ENCODE assay signal across 7 mouse cellular contexts in genomic region chr7:7120921-7121601, GRCm38 (mm10). TPM values are rescaled to one million over a fixed set of nuclear protein-coding genes. Genes with fewer than 3 reads are reported as not detected.
DNase-seq lines count a peak whose midpoint lies in the region; ATAC-seq lines count a peak whose summit lies in the region.

Gene Zfp954, minus strand, starts transcription at chr7:7121488.

- H3K27ac ChIP-seq in embryonic facial prominence, embryonic 12.5 days = 0 out of 2 replicates have a peak within 1 kb of the TSS, but pooled peaks have one; percentile 20
- H3K27ac ChIP-seq in limb, embryonic 11.5 days (replicated peaks; ENCODE audit: low read depth, low read length) = no peak within 1 kb of the TSS
- H3K27ac ChIP-seq in midbrain, embryonic 14.5 days (replicated peaks; ENCODE audit: low read depth, low read length) = peak within 1 kb of the TSS; percentile 52; the same call in 1 of the 2 replicates

- ATAC-seq in embryonic facial prominence, embryonic 12.5 days (ENCODE audit: insufficient number of reproducible peaks, insufficient read depth, low FRiP score, low TSS enrichment) = peak; percentile 86
- peak; percentile 92 for ATAC-seq in limb, embryonic 11.5 days (ENCODE audit: insufficient number of reproducible peaks, low FRiP score, low TSS enrichment, low read depth)
- ATAC-seq in midbrain, embryonic 14.5 days (ENCODE audit: low FRiP score, low TSS enrichment) = peak; percentile 91

- H3K9me3 ChIP-seq in embryonic facial prominence, embryonic 12.5 days = no peaks in the 10 kb centered on the region
- H3K9me3 ChIP-seq in limb, embryonic 11.5 days (ENCODE audit: control insufficient read depth, low read length) = no peaks in the 10 kb centered on the region; the same call in 1 of the 2 replicates
- H3K9me3 ChIP-seq in midbrain, embryonic 14.5 days (ENCODE audit: control insufficient read depth, low read length) = no peaks in the 10 kb centered on the region

- WGBS in embryonic facial prominence, embryonic 12.5 days = under 1% methylated on average over 30 of the region's 30 CpGs
- under 1% methylated on average over 30 of the region's 30 CpGs for WGBS in limb, embryonic 11.5 days
- under 1% methylated on average over 30 of the region's 30 CpGs for WGBS in midbrain, embryonic 14.5 days

- H3K4me2 ChIP-seq in embryonic facial prominence, embryonic 12.5 days (replicated peaks) = peak within 1 kb of the TSS; percentile 60
- H3K4me2 ChIP-seq in limb, embryonic 11.5 days (ENCODE audit: low read depth, severe bottlenecking) = peak within 1 kb of the TSS; percentile 47
- peak within 1 kb of the TSS; percentile 64 for H3K4me2 ChIP-seq in midbrain, embryonic 14.5 days (ENCODE audit: low read length)

- DNase-seq in adrenal gland, postnatal 25 days = peak; percentile 78
- peak; percentile 99 for DNase-seq in heart, adult 11 months
- peak; percentile 88 for DNase-seq in kidney, adult 18-20 months
- peak; percentile 87 for DNase-seq in limb, embryonic 11.5 days (ENCODE audit: low spot score)
- DNase-seq in midbrain, embryonic 14.5 days = peak; percentile 94
- DNase-seq in spleen, adult 18-20 months = peak; percentile 68 to 74

- H3K27me3 ChIP-seq in embryonic facial prominence, embryonic 12.5 days = no peaks in the 10 kb centered on the region
- no peaks in the 10 kb centered on the region for H3K27me3 ChIP-seq in limb, embryonic 11.5 days (ENCODE audit: control insufficient read depth, insufficient read depth, low read length)
- H3K27me3 ChIP-seq in midbrain, embryonic 14.5 days (ENCODE audit: control insufficient read depth, insufficient read depth, low read length) = no peaks in the 10 kb centered on the region

- H3K4me1 ChIP-seq in embryonic facial prominence, embryonic 12.5 days = no peaks in the 10 kb centered on the region
- H3K4me1 ChIP-seq in limb, embryonic 11.5 days (ENCODE audit: control insufficient read depth, insufficient read depth, low read length) = no peaks in the 10 kb centered on the region
- H3K4me1 ChIP-seq in midbrain, embryonic 14.5 days (ENCODE audit: control insufficient read depth, insufficient read depth, low read length) = peaks cover 10% of the 10 kb centered on the region; the same call in 1 of the 2 replicates

- H3K36me3 ChIP-seq in embryonic facial prominence, embryonic 12.5 days = peaks cover 23% of the 10 kb centered on the region
- 0 out of 2 replicates have a peak, but pooled peaks cover 3% of the 10 kb centered on the region for H3K36me3 ChIP-seq in limb, embryonic 11.5 days (ENCODE audit: control insufficient read depth, insufficient read depth, low read length)
- peaks cover 28% of the 10 kb centered on the region for H3K36me3 ChIP-seq in midbrain, embryonic 14.5 days (ENCODE audit: control insufficient read depth, insufficient read depth, low read length)

- H3K9ac ChIP-seq in embryonic facial prominence, embryonic 12.5 days = peak within 1 kb of the TSS; percentile 66
- peak within 1 kb of the TSS; percentile 61 for H3K9ac ChIP-seq in limb, embryonic 11.5 days (ENCODE audit: low read length)
- H3K9ac ChIP-seq in midbrain, embryonic 14.5 days (replicated peaks; ENCODE audit: low read length) = peak within 1 kb of the TSS; percentile 72

- peak within 1 kb of the TSS; percentile 67 for H3K4me3 ChIP-seq in embryonic facial prominence, embryonic 12.5 days
- H3K4me3 ChIP-seq in limb, embryonic 11.5 days (ENCODE audit: low read depth, low read length) = peak within 1 kb of the TSS; percentile 65
- H3K4me3 ChIP-seq in midbrain, embryonic 14.5 days (replicated peaks; ENCODE audit: low read depth, low read length) = peak within 1 kb of the TSS; percentile 61

RNA-seq across cellular contexts. Expression of gene Zfp954, which starts in this region (rescaled TPM):
- 12.7 and 13.8 TPM in 2 replicates for total RNA-seq in adrenal gland, postnatal 25 days (2021)
- 12.2 and 15.5 TPM in 2 replicates for polyA plus RNA-seq in embryonic facial prominence, embryonic 12.5 days (2016; fragmentation: Nextera tagmentation; extraction: Ambion mirVana)
- 13.4 and 14.8 TPM in 2 replicates for polyA plus RNA-seq in limb, embryonic 11.5 days (2014; fragmentation: Nextera tagmentation; extraction: Ambion mirVana)
- polyA plus RNA-seq in midbrain, embryonic 14.5 days (2014; fragmentation: Nextera tagmentation; extraction: Ambion mirVana) = 24.0 and 27.9 TPM in 2 replicates
